Mouse (Mus musculus) testis, adult 2 months (tissue): ENCODE data around the gene Tns3.

ENCODE experiments used
- CTCF ChIP-seq: fragments of 200-500 bp; IDR thresholded peaks from 2 replicates; pipeline ENCODE4 v1.5.1; 2012; ENCODE audit warnings: low read depth, mild to moderate bottlenecking, inconsistent platforms, low read length, moderate library complexity; ENCODE audit not compliant: control insufficient read depth, insufficient read depth, insufficient replicate concordance
- POLR2A ChIP-seq: fragments of 200-500 bp; IDR thresholded peaks from 2 replicates; pipeline ENCODE4 v1.6.1; 2012; ENCODE audit warnings: low read depth, mild to moderate bottlenecking, inconsistent platforms, low read length, moderate library complexity; ENCODE audit not compliant: control insufficient read depth

DNA sequence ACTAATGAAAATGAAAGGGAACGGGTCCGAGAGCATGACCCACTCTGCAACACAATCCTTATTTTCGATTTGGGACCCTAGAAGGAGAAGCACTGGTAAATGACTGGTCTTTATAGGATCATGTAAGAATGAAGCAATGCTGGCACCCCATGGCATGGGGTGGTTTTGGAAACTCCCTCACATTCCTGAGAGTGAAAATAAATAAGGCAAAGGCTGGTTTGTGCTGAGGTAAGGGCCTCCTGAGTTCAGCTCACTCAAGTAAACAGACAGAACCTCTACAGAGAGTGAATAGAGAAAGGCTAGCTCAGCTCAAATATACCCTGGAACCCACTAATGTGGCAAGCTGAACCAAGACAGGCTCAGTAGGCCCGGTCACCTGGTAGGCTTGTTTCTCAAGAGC, 179.8 kb downstream of the Tns3 start:
- no peak for TF ChIP-seq POLR2A
- no peak for TF ChIP-seq CTCF
